Mouse (Mus musculus): ENCODE measurements around the gene Btf3.

DNA sequence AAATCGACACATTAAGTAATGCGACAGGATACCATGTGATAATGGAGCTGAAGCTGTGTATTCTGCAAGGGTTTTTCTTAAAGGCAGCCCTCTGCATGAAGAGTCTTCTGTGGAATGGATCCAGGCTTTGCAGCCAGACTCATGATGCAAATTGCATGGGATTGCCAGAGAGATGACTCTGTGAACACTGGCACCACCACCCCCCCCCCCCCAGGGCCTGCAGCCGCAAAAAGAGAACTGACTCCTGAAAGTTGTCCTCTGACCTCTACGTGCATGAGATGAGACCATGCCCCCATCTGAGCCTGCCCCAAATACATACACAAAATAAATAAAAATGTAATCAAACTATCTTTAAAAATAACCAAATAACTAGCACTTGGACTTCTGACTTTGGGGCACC is 32.7 kb upstream of the Btf3 start:
- TF ChIP-seq POLR2A (IDR thresholded peaks at IDR 0.05; ENCODE audit: borderline replicate concordance, control insufficient read depth, low read depth, low read length) (no peak), CTCF (IDR thresholded peaks at IDR 0.05; ENCODE audit: control insufficient read depth, insufficient read depth, low read length) (no peak)
